Comparison of ENCODE assay signal across 17 mouse cellular contexts in genomic region chr6:23079991-23080680, GRCm38 (mm10). TPM values are rescaled to one million over a fixed set of nuclear protein-coding genes. Genes with fewer than 3 reads are reported as not detected.
DNase-seq lines count a peak whose midpoint lies in the region; ATAC-seq and TF ChIP-seq lines count a peak whose summit lies in the region.
"Had no signal": no experiment of that assay in that cellular context is flagged by ENCODE, and none has a peak within 500 bp of the region (broad histone marks: within the 10 kb centered on the region; RNA-seq: fewer than 3 reads in every experiment).

No protein-coding gene starts in this region.

- peak; percentile 5 for DNase-seq in hindbrain, embryonic 10.5 days (ENCODE audit: low spot score)
- DNase-seq in testis, postnatal 14 days (ENCODE audit: low spot score) = peak; percentile 7
- DNase-seq in testis, postnatal 10 days (ENCODE audit: low spot score) = no peak
- DNase-seq in kidney, adult 8-10 months = peak; percentile 35 to 36
- DNase-seq in thymus, postnatal 4 days = no peak
- DNase-seq in thymus, adult 2 months = no peak
- DNase-seq: adrenal gland, postnatal 36 days; cerebellum, adult 11 months; gastrocnemius, postnatal 14 days; liver, postnatal 0 days; thymus, postnatal 14 days had no signal

- no peak overlapping the region for H3K4me3 ChIP-seq in hindbrain, embryonic 10.5 days
- no peak overlapping the region for H3K4me3 ChIP-seq in hindbrain, embryonic 13.5 days
- no peak overlapping the region for H3K4me3 ChIP-seq in thymus, adult 2 months (ENCODE audit: control insufficient read depth, insufficient read depth, low read length)
- H3K4me3 ChIP-seq: embryonic facial prominence, embryonic 12.5 days; forebrain, embryonic 12.5 days; hindbrain, embryonic 12.5 days; layer of hippocampus, adult 2 months had no signal

- H3K27me3 ChIP-seq in hindbrain, embryonic 10.5 days (ENCODE audit: insufficient read depth, poor library complexity, severe bottlenecking) = no peaks in the 10 kb centered on the region
- no peaks in the 10 kb centered on the region for H3K27me3 ChIP-seq in hindbrain, embryonic 13.5 days
- no peaks in the 10 kb centered on the region for H3K27me3 ChIP-seq in thymus, adult 2 months (ENCODE audit: control insufficient read depth, insufficient read depth, low read length)
- H3K27me3 ChIP-seq: embryonic facial prominence, embryonic 12.5 days; forebrain, embryonic 12.5 days; hindbrain, embryonic 12.5 days had no signal

- no peaks in the 10 kb centered on the region for H3K9me3 ChIP-seq in hindbrain, embryonic 10.5 days
- H3K9me3 ChIP-seq in hindbrain, embryonic 13.5 days = no peaks in the 10 kb centered on the region
- H3K9me3 ChIP-seq: embryonic facial prominence, embryonic 12.5 days; forebrain, embryonic 12.5 days; hindbrain, embryonic 12.5 days had no signal

- no peak overlapping the region for H3K9ac ChIP-seq in hindbrain, embryonic 13.5 days
- H3K9ac ChIP-seq: embryonic facial prominence, embryonic 12.5 days; forebrain, embryonic 12.5 days; hindbrain, embryonic 12.5 days; liver, postnatal 0 days had no signal

- ATAC-seq in hindbrain, embryonic 13.5 days (ENCODE audit: low FRiP score) = no peak
- ATAC-seq: liver, postnatal 0 days had no signal

- no peak overlapping the region for H3K4me2 ChIP-seq in hindbrain, embryonic 13.5 days
- H3K4me2 ChIP-seq: embryonic facial prominence, embryonic 12.5 days; forebrain, embryonic 12.5 days; hindbrain, embryonic 12.5 days; midbrain, embryonic 11.5 days had no signal

- TF ChIP-seq POLR2A in thymus, adult 2 months (IDR thresholded peaks at IDR 0.05; ENCODE audit: control insufficient read depth, extremely low read depth, insufficient read depth, low read length, poor library complexity) = no peak

- no peaks in the 10 kb centered on the region; the same call in 1 of the 2 replicates for H3K4me1 ChIP-seq in hindbrain, embryonic 10.5 days (replicated peaks)
- no peaks in the 10 kb centered on the region for H3K4me1 ChIP-seq in hindbrain, embryonic 13.5 days (replicated peaks)
- no peaks in the 10 kb centered on the region for H3K4me1 ChIP-seq in thymus, adult 2 months (replicated peaks; ENCODE audit: control insufficient read depth, insufficient read depth, low read length)
- H3K4me1 ChIP-seq: forebrain, embryonic 12.5 days; hindbrain, embryonic 12.5 days had no signal

- 65% methylated on average over 3 of the region's 3 CpGs for WGBS in hindbrain, embryonic 10.5 days
- WGBS in hindbrain, embryonic 13.5 days = 68% methylated on average over 3 of the region's 3 CpGs
- WGBS in thymus, adult 2 months = 90% methylated on average over 3 of the region's 3 CpGs

- no peak for TF ChIP-seq CTCF in thymus, adult 2 months (IDR thresholded peaks at IDR 0.05; ENCODE audit: borderline replicate concordance, control insufficient read depth, extremely low read depth, insufficient read depth, low read length, poor library complexity)

- no peaks in the 10 kb centered on the region for H3K36me3 ChIP-seq in hindbrain, embryonic 10.5 days
- H3K36me3 ChIP-seq in hindbrain, embryonic 13.5 days = no peaks in the 10 kb centered on the region
- no peaks in the 10 kb centered on the region for H3K36me3 ChIP-seq in thymus, adult 2 months (ENCODE audit: control insufficient read depth, insufficient read depth, low read length)
- H3K36me3 ChIP-seq: embryonic facial prominence, embryonic 12.5 days; forebrain, embryonic 12.5 days; hindbrain, embryonic 12.5 days had no signal

- H3K27ac ChIP-seq in hindbrain, embryonic 10.5 days = no peak overlapping the region
- H3K27ac ChIP-seq in hindbrain, embryonic 13.5 days = no peak overlapping the region
- no peak overlapping the region for H3K27ac ChIP-seq in thymus, adult 2 months (ENCODE audit: control insufficient read depth, insufficient read depth, low read length)
- H3K27ac ChIP-seq: embryonic facial prominence, embryonic 12.5 days; forebrain, embryonic 12.5 days; hindbrain, embryonic 12.5 days; layer of hippocampus, adult 2 months had no signal

RNA-seq across cellular contexts. Expression of gene Aass, which starts 52.6 kb away (rescaled TPM):
- 1.6 and 1.7 TPM in 2 replicates for polyA plus RNA-seq in hindbrain, embryonic 10.5 days (2016; fragmentation: Nextera tagmentation; extraction: Ambion mirVana)
- polyA plus RNA-seq in hindbrain, embryonic 13.5 days (2015; fragmentation: Nextera tagmentation; extraction: Ambion mirVana) = 0.43 and 0.77 TPM in 2 replicates
- 0.09 and 0.13 TPM in 2 replicates for polyA plus RNA-seq in thymus, adult 2 months (2012; rRNA removed)

Comparison
In these comparisons a context has a peak if more than half of its experiments do, and no peak if none do; other contexts are left out.
1. DNase-seq: peak in hindbrain, embryonic 10.5 days (single experiment), testis, postnatal 14 days (single experiment) and kidney, adult 8-10 months (2 of 2); none in testis, postnatal 10 days (single experiment), thymus, postnatal 4 days (single experiment) and thymus, adult 2 months (single experiment).